Mouse (Mus musculus) stomach, postnatal 0 days (tissue): ENCODE data around the gene Ccdc184.

Experiments
- CTCF ChIP-seq: IDR thresholded peaks from 2 replicates; pipeline ENCODE4 v1.5.1; 2016; ENCODE audit warnings: antibody characterized with exemption, low read depth, mild to moderate bottlenecking, moderate library complexity
- EP300 ChIP-seq: optimal IDR thresholded peaks from 2 replicates; pipeline ENCODE3; 2016; ENCODE audit warnings: antibody characterized with exemption

DNA sequence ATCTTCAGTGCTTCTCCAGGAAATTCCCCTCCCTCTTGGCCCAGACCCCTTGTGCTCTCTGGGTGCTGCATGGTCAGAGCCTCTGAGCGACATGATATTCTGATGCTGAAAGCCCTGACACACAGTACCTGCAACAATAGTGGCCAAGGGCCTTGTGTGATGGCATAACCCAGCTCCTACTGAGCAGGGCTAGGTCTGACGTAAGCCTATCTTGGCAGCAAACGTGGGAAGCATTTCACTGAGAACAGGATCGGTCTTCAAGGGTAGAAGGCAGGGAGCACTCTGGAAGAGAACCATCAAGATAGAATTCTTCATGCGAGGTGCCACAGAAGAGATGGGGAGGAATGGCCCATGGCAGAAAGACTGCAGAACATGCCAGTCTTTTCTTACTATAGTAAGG lies 1.4 kb upstream of the Ccdc184 start, which contains the start of gene Asb8:
- TF ChIP-seq CTCF (no peak), EP300 (no peak)
